Mouse (Mus musculus): ENCODE results near the gene Cdyl2. TPM values are rescaled to one million over a fixed set of nuclear protein-coding genes. Genes with fewer than 3 reads are reported as not detected.

The Cdyl2 gene
- polyA plus RNA-seq, 1 experiment from 2014 or later: 4.3 TPM

- no peaks in the 10 kb centered on the region for H3K4me1 ChIP-seq (ENCODE audit: control insufficient read depth, insufficient read depth, low read length)
- no peaks in the 10 kb centered on the region for H3K9me3 ChIP-seq (ENCODE audit: control insufficient read depth, low read length)
- peak; percentile 44; the same call in 1 of the 2 replicates for ATAC-seq (ENCODE audit: low FRiP score)
- no peaks in the 10 kb centered on the region for H3K36me3 ChIP-seq (ENCODE audit: control insufficient read depth, insufficient read depth, low read length)
- H3K27me3 ChIP-seq (ENCODE audit: control insufficient read depth, insufficient read depth, low read length): no peaks in the 10 kb centered on the region
- no peak overlapping the region for H3K27ac ChIP-seq (ENCODE audit: low read depth, low read length)
- peak; percentile 81 for DNase-seq (ENCODE audit: low spot score, missing footprints)
- H3K9ac ChIP-seq (ENCODE audit: low read length): no peak overlapping the region
- WGBS: 73% methylated on average over 21 of the region's 21 CpGs
- H3K4me2 ChIP-seq: no peak overlapping the region
- H3K4me3 ChIP-seq (ENCODE audit: low read depth, low read length): no peak overlapping the region
Measured at GRCm38 (mm10) chr8:116621158-116621961, 111.4 kb downstream of the Cdyl2 start.

GRCm38 (mm10) chr8:116619686-116620320, 113.0 kb downstream of the Cdyl2 start:
- no peak overlapping the region for H3K9ac ChIP-seq (ENCODE audit: low read length)
- no peak overlapping the region for H3K4me2 ChIP-seq
- H3K4me3 ChIP-seq (ENCODE audit: low read depth, low read length): no peak overlapping the region
- DNase-seq (ENCODE audit: low spot score, missing footprints) (peak; percentile 21), ATAC-seq (ENCODE audit: low FRiP score) (no peak)
- H3K36me3 ChIP-seq (ENCODE audit: control insufficient read depth, insufficient read depth, low read length): no peaks in the 10 kb centered on the region
- no peaks in the 10 kb centered on the region for H3K9me3 ChIP-seq (ENCODE audit: control insufficient read depth, low read length)
- no peaks in the 10 kb centered on the region for H3K27me3 ChIP-seq (ENCODE audit: control insufficient read depth, insufficient read depth, low read length)
- WGBS: 79% methylated on average over 19 of the region's 19 CpGs
- no peaks in the 10 kb centered on the region for H3K4me1 ChIP-seq (ENCODE audit: control insufficient read depth, insufficient read depth, low read length)
- H3K27ac ChIP-seq (ENCODE audit: low read depth, low read length): no peak overlapping the region

- no peak overlapping the region for H3K4me3 ChIP-seq (ENCODE audit: low read depth, low read length)
- 87% methylated on average over 5 of the region's 5 CpGs for WGBS
- DNase-seq (ENCODE audit: low spot score, missing footprints) (peak; percentile 64), ATAC-seq (ENCODE audit: low FRiP score) (no peak)
- H3K27me3 ChIP-seq (ENCODE audit: control insufficient read depth, insufficient read depth, low read length): no peaks in the 10 kb centered on the region
- no peaks in the 10 kb centered on the region for H3K36me3 ChIP-seq (ENCODE audit: control insufficient read depth, insufficient read depth, low read length)
- H3K27ac ChIP-seq (ENCODE audit: low read depth, low read length): no peak overlapping the region
- H3K9ac ChIP-seq (ENCODE audit: low read length): no peak overlapping the region
- no peaks in the 10 kb centered on the region for H3K9me3 ChIP-seq (ENCODE audit: control insufficient read depth, low read length)
- no peaks in the 10 kb centered on the region for H3K4me1 ChIP-seq (ENCODE audit: control insufficient read depth, insufficient read depth, low read length)
- H3K4me2 ChIP-seq: no peak overlapping the region
Measured at GRCm38 (mm10) chr8:116619221-116619620, 113.6 kb downstream of the Cdyl2 start.

- Histone ChIP-seq H3K9me3 (ENCODE audit: control insufficient read depth, low read length) (no peaks in the 10 kb centered on the region), H3K4me1 (ENCODE audit: control insufficient read depth, insufficient read depth, low read length) (no peaks in the 10 kb centered on the region), H3K27ac (ENCODE audit: low read depth, low read length) (no peak overlapping the region), H3K4me2 (no peak overlapping the region), H3K36me3 (ENCODE audit: control insufficient read depth, insufficient read depth, low read length) (no peaks in the 10 kb centered on the region), H3K27me3 (ENCODE audit: control insufficient read depth, insufficient read depth, low read length) (no peaks in the 10 kb centered on the region), H3K4me3 (ENCODE audit: low read depth, low read length) (no peak overlapping the region), H3K9ac (ENCODE audit: low read length) (no peak overlapping the region)
- WGBS: 87% methylated on average over 10 of the region's 10 CpGs
- ATAC-seq (ENCODE audit: low FRiP score) (no peak), DNase-seq (ENCODE audit: low spot score, missing footprints) (no peak)
Measured at GRCm38 (mm10) chr8:116618797-116619196, 114.0 kb downstream of the Cdyl2 start.

GRCm38 (mm10) chr8:116617891-116618290, 114.9 kb downstream of the Cdyl2 start:
- no peaks in the 10 kb centered on the region for H3K36me3 ChIP-seq (ENCODE audit: control insufficient read depth, insufficient read depth, low read length)
- H3K9ac ChIP-seq (ENCODE audit: low read length): no peak overlapping the region
- no peak overlapping the region for H3K27ac ChIP-seq (ENCODE audit: low read depth, low read length)
- WGBS: 87% methylated on average over 4 of the region's 4 CpGs
- no peaks in the 10 kb centered on the region for H3K27me3 ChIP-seq (ENCODE audit: control insufficient read depth, insufficient read depth, low read length)
- no peak overlapping the region for H3K4me2 ChIP-seq
- no peak overlapping the region for H3K4me3 ChIP-seq (ENCODE audit: low read depth, low read length)
- H3K4me1 ChIP-seq (ENCODE audit: control insufficient read depth, insufficient read depth, low read length): no peaks in the 10 kb centered on the region
- peak; percentile 66 for DNase-seq (ENCODE audit: low spot score, missing footprints)
- no peaks in the 10 kb centered on the region for H3K9me3 ChIP-seq (ENCODE audit: control insufficient read depth, low read length)
- no peak for ATAC-seq (ENCODE audit: low FRiP score)

GRCm38 (mm10) chr8:116616369-116616768, 116.4 kb downstream of the Cdyl2 start:
- no peaks in the 10 kb centered on the region for H3K36me3 ChIP-seq (ENCODE audit: control insufficient read depth, insufficient read depth, low read length)
- peak; percentile 39 for DNase-seq (ENCODE audit: low spot score, missing footprints)
- no peak for ATAC-seq (ENCODE audit: low FRiP score)
- no peak overlapping the region for H3K4me3 ChIP-seq (ENCODE audit: low read depth, low read length)
- H3K27ac ChIP-seq (ENCODE audit: low read depth, low read length): no peak overlapping the region
- H3K9me3 ChIP-seq (ENCODE audit: control insufficient read depth, low read length): no peaks in the 10 kb centered on the region
- no peak overlapping the region for H3K9ac ChIP-seq (ENCODE audit: low read length)
- no peak overlapping the region for H3K4me2 ChIP-seq
- no peaks in the 10 kb centered on the region for H3K27me3 ChIP-seq (ENCODE audit: control insufficient read depth, insufficient read depth, low read length)
- no peaks in the 10 kb centered on the region for H3K4me1 ChIP-seq (ENCODE audit: control insufficient read depth, insufficient read depth, low read length)

GRCm38 (mm10) chr8:116614901-116615300, 117.9 kb downstream of the Cdyl2 start:
- Histone ChIP-seq H3K36me3 (ENCODE audit: control insufficient read depth, insufficient read depth, low read length) (no peaks in the 10 kb centered on the region), H3K27me3 (ENCODE audit: control insufficient read depth, insufficient read depth, low read length) (no peaks in the 10 kb centered on the region), H3K4me1 (ENCODE audit: control insufficient read depth, insufficient read depth, low read length) (no peaks in the 10 kb centered on the region), H3K9me3 (ENCODE audit: control insufficient read depth, low read length) (no peaks in the 10 kb centered on the region), H3K4me3 (ENCODE audit: low read depth, low read length) (no peak overlapping the region), H3K9ac (ENCODE audit: low read length) (no peak overlapping the region), H3K27ac (ENCODE audit: low read depth, low read length) (no peak overlapping the region), H3K4me2 (no peak overlapping the region)
- WGBS: 89% methylated on average over 7 of the region's 7 CpGs
- DNase-seq (ENCODE audit: low spot score, missing footprints): peak; percentile 33
- ATAC-seq (ENCODE audit: low FRiP score): no peak

GRCm38 (mm10) chr8:116606171-116606570, 126.6 kb downstream of the Cdyl2 start:
- no peak overlapping the region for H3K4me3 ChIP-seq (ENCODE audit: low read depth, low read length)
- 55% methylated on average over 13 of the region's 13 CpGs for WGBS

GRCm38 (mm10) chr8:116602806-116603205, 130.0 kb downstream of the Cdyl2 start:
- Histone ChIP-seq H3K4me1 (ENCODE audit: control insufficient read depth, insufficient read depth, low read length) (no peaks in the 10 kb centered on the region), H3K27ac (ENCODE audit: low read depth, low read length) (no peak overlapping the region), H3K9me3 (ENCODE audit: control insufficient read depth, low read length) (no peaks in the 10 kb centered on the region; the same call in 1 of the 2 replicates), H3K27me3 (ENCODE audit: control insufficient read depth, insufficient read depth, low read length) (no peaks in the 10 kb centered on the region), H3K4me3 (ENCODE audit: low read depth, low read length) (no peak overlapping the region), H3K9ac (ENCODE audit: low read length) (no peak overlapping the region), H3K36me3 (ENCODE audit: control insufficient read depth, insufficient read depth, low read length) (no peaks in the 10 kb centered on the region), H3K4me2 (no peak overlapping the region)
- WGBS: 94% methylated on average over 4 of the region's 4 CpGs
- DNase-seq (ENCODE audit: low spot score, missing footprints) (no peak), ATAC-seq (ENCODE audit: low FRiP score) (no peak)

More at GRCm38 (mm10) chr8:116606171-116606570, 126.6 kb downstream of the Cdyl2 start:
- no peak for DNase-seq (ENCODE audit: low spot score, missing footprints)
- Histone ChIP-seq H3K4me2 (no peak overlapping the region), H3K27ac (ENCODE audit: low read depth, low read length) (no peak overlapping the region), H3K4me1 (ENCODE audit: control insufficient read depth, insufficient read depth, low read length) (no peaks in the 10 kb centered on the region), H3K9me3 (ENCODE audit: control insufficient read depth, low read length) (no peaks in the 10 kb centered on the region; the same call in 1 of the 2 replicates), H3K27me3 (ENCODE audit: control insufficient read depth, insufficient read depth, low read length) (no peaks in the 10 kb centered on the region), H3K36me3 (ENCODE audit: control insufficient read depth, insufficient read depth, low read length) (no peaks in the 10 kb centered on the region), H3K9ac (ENCODE audit: low read length) (no peak overlapping the region)
- no peak for ATAC-seq (ENCODE audit: low FRiP score)
